Mouse (Mus musculus) spleen, adult 2 months (tissue): ENCODE results near the gene Chrna9.

ENCODE experiments used
- CTCF ChIP-seq: fragments of 200-500 bp; IDR thresholded peaks from 2 replicates; pipeline ENCODE4 v1.5.1; 2011; ENCODE audit warnings: mild to moderate bottlenecking, inconsistent platforms; ENCODE audit not compliant: insufficient read depth, insufficient read length, insufficient replicate concordance; ENCODE audit errors: extremely low read depth
- POLR2A ChIP-seq: fragments of 200-500 bp; IDR thresholded peaks from 2 replicates; pipeline ENCODE4 v1.6.1; 2011; ENCODE audit warnings: low read depth, low read length, inconsistent platforms

DNA sequence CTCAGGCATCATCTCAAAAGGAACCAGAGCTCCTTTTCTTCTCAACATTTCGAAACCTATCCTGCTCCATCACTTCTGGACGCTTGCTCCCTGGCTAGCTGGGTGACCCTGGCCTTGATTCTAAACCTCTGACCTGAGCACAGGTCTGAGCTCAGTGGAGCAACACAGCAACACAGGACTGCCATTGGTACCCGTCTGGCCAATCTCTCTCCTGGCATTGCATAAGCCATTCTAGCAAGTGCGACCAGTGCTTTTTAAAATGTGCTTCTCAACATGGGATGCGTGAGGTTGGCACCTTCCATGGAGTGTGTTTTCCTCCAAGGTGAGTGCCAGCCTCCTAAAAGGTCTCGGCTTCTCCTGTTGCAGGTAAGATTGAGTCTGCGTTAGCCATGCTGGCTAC lies 64.4 kb downstream of the Chrna9 start:
- TF ChIP-seq CTCF (no peak), POLR2A (no peak)
